Mouse (Mus musculus) left cerebral cortex, postnatal 4 days (tissue): Measurements from ENCODE around the gene Fam227a. TPM values are rescaled to one million over a fixed set of nuclear protein-coding genes. Genes with fewer than 3 reads are reported as not detected.
"Not testable (repeated sequence)": the region's sequence is repeated elsewhere in the genome, so short reads cannot be mapped to it uniquely, and the experiment has no call there.

Experiments
- DNase-seq: peaks from one replicate; pipeline ENCODE4 v3.0.0-alpha.2; 2022
- intact Hi-C: fragments of 180-260 bp; cut with DNase I; formaldehyde crosslinking; loops from one replicate; pipeline ENCODE4 v1.15.1; 2025
- total RNA-seq, 2 experiments: library from RNA; stranded (reverse); gene quantifications; 2 replicates each; pipeline ENCODE4 v1.2.3; 2021

Fam227a gene
- total RNA-seq, 2 experiments from 2014 or later: 13.5 to 17.2 TPM

- intact Hi-C loops: no loop called here
- no peak for DNase-seq
Measured at GRCm38 (mm10) chr15:79685141-79685641, 26.4 kb upstream of the Fam227a start.

- intact Hi-C loops: no loop called here
Measured at GRCm38 (mm10) chr15:79684616-79685015, 25.9 kb upstream of the Fam227a start.

GRCm38 (mm10) chr15:79683707-79684465 is 25.1 kb upstream of the Fam227a start:
- intact Hi-C loops: no loop called here
- no peak for DNase-seq

More at GRCm38 (mm10) chr15:79684616-79685015, 25.9 kb upstream of the Fam227a start:
- DNase-seq: no peak

DNA sequence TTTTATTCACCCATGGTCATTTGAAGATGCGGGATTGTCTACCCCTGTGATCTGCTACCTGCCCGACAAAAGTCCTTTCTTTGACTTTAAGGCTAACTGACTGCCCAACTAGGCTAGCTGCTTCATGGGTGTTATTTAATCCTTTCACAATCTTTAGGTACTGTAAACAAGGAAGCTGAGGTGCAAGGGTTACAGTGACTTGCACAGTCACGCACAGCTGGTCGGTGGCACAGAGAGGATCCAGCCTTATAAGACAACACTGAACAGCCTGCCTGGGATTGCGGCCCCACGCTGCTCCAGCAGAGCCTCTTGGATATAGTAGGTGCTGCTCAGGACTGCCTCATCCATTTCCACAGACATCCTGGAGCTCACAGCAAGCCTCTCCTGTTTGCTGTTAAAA is 24.4 kb upstream of the Fam227a start:
- no peak for DNase-seq
- intact Hi-C loops: no loop called here

- no peak for DNase-seq
- intact Hi-C loops: no loop called here
Measured at GRCm38 (mm10) chr15:79681973-79682372, 23.2 kb upstream of the Fam227a start.

- no peak for DNase-seq
- intact Hi-C loops: no loop called here
Measured at GRCm38 (mm10) chr15:79677936-79678335, 19.2 kb upstream of the Fam227a start.

DNA sequence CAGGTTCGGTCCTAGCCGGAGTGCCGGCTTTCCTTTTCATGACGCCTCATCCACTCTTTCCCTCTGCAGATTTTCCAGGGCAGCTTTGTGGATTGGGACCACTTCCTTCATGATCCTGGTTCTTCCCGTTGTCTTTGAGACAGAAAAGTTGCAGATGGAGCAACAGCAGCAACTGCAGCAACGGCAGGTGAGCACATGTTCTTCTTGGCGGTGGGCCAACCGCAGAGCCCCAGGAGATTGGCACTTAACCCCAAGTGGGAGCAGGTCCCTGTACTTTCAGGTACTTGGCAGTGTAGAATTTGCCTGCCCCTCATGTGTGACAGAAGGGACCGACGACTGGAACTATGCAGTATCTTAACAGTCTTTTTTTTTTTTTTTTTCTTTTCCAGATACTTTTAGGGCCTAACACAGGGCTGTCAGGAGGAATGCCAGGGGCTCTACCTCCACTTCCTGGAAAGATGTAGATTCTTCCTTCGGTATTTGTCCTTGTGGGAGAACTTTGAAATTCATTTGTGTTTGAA is 13.1 kb upstream of the Fam227a start:
- peak; percentile 24 for DNase-seq
- intact Hi-C loops: not testable (repeated sequence)

DNA sequence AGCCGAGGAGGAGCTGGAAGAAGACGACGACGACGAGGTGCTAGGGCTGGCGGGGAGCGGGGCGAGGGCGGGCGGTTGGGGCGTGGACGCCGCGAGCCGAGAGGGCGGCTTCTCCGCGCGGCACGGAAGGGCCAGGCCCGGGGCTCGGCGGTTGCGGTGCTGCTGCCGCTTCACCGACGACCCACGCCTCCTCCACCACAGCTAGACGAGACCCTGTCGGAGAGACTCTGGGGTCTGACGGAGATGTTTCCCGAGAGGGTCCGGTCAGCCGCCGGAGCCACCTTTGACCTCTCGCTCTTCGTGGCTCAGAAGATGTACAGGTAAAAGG is 12.2 kb upstream of the Fam227a start:
- intact Hi-C loops: no loop called here
- DNase-seq: no peak

DNA sequence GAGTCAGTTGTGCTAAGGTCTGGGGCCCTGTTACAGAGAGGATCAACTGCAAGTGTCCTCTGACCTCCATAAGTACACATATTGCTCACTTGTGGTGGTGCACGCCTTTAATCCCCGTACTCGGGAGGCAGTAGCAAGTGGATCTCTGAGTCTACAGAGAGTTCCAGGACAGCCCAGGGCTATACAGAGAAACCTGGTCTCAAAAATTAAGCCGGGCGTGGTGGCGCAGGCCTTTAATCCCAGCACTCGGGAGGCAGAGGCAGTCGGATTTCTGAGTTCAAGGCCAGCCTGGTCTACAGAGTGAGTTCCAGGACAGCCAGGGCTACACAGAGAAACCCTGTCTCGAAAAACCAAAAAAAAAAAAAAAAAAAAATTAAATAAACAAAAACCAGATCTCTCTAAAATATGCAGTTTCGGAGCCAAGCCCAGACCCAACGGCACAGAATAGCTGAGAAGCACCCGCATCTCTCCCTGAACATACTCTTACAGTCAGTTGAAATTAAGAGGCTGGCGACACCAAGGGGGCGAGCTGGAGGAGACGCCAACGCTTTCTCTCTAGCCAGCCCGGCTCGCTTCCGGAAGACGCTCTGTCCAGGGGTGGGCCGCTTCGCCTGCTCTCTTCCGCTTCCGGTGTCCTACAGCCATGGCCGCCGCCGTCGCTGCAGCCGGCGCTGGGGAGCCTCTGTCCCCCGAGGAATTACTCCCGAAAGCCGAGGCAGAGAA is 11.7 kb upstream of the Fam227a start, which contains the start of gene Tomm22:
Gene Tomm22 (plus strand): TSS at position 613 of the 723 bp plus-strand sequence.
- intact Hi-C loops: no loop called here
- DNase-seq: peak; percentile 90

DNA sequence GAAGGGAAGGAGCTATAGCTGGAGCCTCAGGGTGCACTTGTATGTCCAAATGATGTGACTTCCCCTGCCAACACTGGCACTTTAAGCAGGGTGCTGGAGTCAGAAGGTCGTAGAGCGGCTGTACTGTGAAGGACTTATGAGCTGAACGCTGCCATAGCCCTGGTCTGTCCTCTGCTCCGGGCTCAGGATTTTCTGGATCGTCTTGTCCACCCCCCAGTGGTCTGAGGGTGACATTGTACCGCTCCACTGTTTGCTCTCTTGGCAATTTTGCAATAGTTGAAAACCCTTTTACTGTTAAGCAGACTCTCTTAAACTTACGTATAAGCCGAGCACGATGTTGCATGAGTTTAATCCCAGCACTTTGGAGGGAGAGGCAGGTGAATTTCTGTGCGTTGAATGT is 10.4 kb upstream of the Fam227a start:
- DNase-seq: no peak
- intact Hi-C loops: no loop called here

- intact Hi-C loops: no loop called here
- DNase-seq: no peak
Measured at GRCm38 (mm10) chr15:79664666-79665065, 5.9 kb upstream of the Fam227a start.

DNA sequence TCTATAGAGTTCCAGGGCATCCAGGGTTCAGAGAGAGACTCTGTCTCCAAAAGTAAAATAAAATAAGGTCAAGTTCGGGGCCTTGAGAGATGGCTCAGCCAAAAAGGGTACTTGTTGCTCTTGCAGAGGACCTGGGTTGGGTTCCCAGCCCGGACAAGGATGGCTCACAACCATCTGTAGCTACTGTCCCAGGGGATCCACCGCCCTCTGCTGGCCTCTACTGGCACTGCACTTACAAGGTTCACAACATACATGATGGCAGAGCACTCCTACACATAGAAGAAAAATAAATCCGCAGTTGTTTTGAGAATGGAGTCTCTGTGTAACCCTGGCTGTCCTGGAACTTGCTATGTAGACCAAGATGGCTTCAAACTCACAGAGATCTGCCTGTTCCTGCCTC is 3.1 kb upstream of the Fam227a start:
- intact Hi-C loops: no loop called here

DNA sequence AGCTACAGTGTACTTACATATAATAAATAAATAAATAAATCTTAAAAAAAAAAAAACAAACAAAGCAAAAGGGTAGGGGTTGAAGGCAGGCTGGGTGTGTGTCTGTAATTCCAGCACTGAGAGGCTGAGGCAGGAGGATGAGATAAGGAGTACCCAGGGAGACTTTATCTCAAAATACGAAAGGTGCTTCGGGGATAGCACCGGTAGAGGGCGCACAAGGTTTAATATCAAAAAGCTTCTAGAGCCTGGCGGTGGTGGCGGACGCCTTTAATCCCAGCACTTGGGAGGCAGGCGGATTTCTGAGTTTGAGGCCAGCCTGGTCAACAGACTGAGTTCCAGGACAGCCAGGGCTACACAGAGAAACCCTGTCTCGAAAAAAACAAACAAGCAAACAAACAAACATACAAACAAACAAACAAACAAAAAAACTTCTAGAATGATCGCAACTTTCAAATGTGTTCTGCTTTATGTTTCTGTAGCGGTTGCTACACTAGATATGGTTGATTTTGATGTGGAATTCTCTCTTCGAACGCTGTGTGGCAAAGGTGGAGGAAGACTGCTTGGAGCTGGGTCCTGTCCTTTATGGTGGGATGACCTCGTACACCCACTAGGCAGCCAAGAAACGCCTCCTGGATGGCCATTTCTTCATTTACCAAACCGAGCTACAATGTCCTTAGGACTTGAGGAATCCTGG is 772 bp downstream of the Fam227a start:
- peak; percentile 87 for DNase-seq
- intact Hi-C loops: no loop called here

More for the DNA sequence above, 3.1 kb upstream of the Fam227a start:
- DNase-seq: peak; percentile 38

- no peak for DNase-seq
- intact Hi-C loops: no loop called here
Measured at GRCm38 (mm10) chr15:79656451-79656850, 2.3 kb downstream of the Fam227a start.

- intact Hi-C loops: no loop called here
Measured at GRCm38 (mm10) chr15:79651481-79651880, 7.3 kb downstream of the Fam227a start.

DNA sequence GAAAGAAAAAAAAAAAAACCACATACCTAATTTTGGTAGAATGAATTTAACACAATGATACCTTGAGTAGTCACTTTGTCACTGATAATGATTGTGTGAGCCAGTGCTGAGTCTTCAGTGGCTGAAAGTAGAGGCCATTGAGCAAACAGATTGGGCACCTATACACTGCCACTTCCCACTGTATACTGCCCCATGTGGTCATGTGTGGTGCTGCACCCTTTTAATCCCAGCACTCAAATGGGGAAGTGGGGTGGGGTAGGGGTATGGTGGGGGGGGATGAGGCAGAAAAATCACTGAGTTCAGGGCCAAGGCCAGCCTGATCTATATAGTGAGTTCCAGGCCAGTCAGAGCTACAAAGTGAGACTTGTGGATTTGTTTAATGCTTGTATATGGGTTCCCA is 8.2 kb downstream of the Fam227a start:
- intact Hi-C loops: no loop called here
- DNase-seq: peak; percentile 56

More at GRCm38 (mm10) chr15:79651481-79651880, 7.3 kb downstream of the Fam227a start:
- DNase-seq: no peak

GRCm38 (mm10) chr15:79648130-79648529 is 10.6 kb downstream of the Fam227a start:
- no peak for DNase-seq
- intact Hi-C loops: loop anchor here (5.0 kb wide), 1 partner anchor 416 kb away; no protein-coding TSS in a partner anchor

- intact Hi-C loops: loop anchor here (5.0 kb wide), 1 partner anchor 413 kb away; no protein-coding TSS in a partner anchor
- DNase-seq: no peak
Measured at GRCm38 (mm10) chr15:79645483-79645882, 13.3 kb downstream of the Fam227a start.

DNA sequence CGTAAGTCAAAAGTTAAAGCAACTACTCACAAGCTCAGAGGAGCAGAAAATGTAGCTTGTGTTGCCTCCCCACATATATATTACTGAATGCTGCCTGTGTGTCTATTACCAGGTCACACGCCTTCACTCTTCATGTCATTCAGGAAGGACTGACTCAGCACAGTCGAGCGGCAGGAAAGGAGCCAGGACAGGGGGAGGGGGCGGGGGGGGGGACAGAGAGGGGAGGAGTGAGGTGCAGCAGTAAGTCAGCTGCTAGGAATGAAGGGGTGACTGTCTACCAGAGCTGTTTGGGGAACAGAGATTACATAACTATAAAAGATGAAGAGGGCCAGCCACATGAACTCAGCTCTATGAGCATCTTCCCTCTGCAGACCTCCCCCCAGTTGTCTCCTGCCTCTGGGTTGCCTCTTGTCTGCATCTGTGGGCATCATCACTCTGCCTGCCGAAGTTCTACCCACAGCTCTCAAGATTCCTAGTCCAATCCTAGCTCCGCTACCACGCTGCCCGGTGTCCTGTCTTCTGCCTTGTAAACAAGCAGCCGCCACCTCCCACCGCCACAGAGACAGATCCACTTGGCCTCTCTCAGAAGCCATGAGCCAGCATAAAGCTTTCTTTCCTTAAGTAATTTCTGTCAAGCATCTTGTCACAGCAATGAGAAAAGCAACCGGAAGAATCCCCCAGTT is 17.5 kb downstream of the Fam227a start:
- DNase-seq: no peak
- intact Hi-C loops: no loop called here

DNA sequence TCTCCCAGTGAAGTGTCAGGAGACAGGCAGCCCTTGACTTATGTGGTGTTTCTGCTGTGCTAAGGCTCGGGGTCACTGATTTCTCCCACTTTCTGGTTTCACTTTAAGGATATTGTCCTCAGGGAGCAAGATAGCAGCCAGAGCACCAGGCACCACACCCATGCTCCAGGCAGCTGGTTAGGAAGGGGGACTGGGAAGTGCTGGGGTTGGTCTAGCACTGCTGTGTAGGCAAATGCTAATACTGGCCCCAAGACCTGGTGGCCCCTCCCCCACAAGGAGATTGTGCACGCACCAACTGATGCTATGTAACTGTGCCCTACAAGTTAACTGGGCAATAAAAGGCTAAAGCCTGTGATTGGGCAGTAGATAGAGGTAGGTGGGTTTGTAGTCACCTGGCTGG is 28.3 kb downstream of the Fam227a start:
- intact Hi-C loops: no loop called here
- no peak for DNase-seq
